Mouse (Mus musculus) monocyte, adult 5-6 weeks (primary cell): ENCODE measurements at regions not wholly inside any gene's neighbourhood (a gene's known extent, or its start where the extent isn't known, plus 50 kb on each side); places are given as distances from the start of the nearest gene placed in this dataset.

ENCODE experiments used
- ATAC-seq: fragments of 153-309, 156-312 bp; replicated peaks from 2 replicates; pipeline ENCODE4 v1.8.0; 2017; ENCODE audit warnings: mild to moderate bottlenecking; ENCODE audit not compliant: low TSS enrichment, insufficient number of reproducible peaks, severe bottlenecking, poor library complexity, low FRiP score

DNA sequence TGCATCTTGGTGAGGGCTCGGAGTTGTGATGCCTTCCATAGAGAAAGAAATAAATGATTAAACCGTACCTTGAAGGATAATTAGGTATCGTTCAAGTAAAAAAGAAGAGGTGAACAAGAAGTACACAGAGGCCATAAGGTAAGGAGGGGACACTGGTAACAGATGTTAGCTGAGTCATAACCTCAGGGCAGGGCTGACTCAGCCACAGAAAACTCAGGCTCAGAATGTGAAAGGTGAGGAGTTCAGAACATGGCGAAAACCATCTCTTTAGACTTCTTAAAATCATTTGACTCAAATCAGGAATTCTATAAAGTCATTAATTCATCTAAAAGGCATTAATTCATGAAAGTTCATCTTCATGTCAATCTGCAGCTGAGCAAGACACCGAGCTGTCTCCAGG, 62.1 kb upstream of the Ifngr1 start:
- ATAC-seq, result no peak

DNA sequence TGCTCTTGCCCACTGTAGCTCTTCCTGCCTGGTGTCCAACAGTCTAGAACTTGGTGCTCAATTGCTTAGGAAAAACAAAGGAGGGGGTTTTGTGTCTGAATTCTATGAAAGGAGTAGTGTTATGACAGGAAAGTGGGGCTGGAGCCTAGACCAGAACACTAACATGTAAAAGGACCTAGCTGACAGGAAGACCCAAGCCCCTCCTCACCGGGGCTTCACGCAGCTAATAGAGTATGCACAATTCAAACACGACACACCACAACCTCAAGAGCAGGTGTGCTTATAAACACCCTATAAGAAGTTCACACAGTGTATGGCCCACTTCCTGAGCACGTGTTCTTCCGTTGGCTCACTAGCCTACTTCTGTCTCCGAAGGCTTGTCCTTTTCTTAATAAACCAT, 61.7 kb upstream of the Ifngr1 start:
- ATAC-seq, result no peak; the same call in 1 of the 2 replicates

DNA sequence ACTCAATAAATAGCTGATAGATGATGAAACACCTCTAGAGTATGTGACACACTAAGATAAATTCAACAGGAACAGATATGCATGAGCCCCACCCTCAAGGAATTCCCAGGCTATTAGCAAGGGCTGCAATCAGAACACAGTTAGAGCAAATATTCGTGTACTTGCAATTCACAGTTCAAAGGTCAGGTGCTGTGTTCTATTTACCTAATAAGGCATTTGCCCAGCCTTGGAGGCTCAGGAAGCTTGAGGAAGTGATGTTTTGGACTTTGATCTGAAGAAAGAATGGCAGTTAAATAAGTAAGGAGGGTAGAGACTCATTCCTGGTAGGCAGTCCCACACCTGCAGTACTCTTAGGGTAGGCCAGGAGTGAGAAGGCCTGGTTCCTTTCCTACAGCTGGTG, 60.3 kb upstream of the Ifngr1 start:
- no peak for ATAC-seq

DNA sequence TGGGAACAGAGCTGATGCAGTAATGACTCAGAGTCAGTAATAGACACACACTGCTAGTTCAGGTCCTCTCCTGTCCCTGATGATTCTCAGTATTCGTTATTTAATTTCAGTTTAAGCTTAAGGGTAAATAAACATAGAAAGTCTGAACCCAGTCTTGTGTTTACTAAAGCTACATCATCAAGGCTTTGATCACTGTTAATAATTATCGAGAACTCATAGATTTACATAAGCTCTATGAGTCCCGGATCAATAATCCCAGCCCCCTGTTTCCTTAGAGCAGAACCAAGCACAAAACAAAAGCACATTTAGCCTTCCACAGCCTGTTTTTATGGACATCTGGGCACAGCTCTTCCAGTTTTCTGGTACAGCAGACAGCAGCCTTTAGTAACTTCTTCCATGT, 59.0 kb upstream of the Ifngr1 start:
- no peak for ATAC-seq

DNA sequence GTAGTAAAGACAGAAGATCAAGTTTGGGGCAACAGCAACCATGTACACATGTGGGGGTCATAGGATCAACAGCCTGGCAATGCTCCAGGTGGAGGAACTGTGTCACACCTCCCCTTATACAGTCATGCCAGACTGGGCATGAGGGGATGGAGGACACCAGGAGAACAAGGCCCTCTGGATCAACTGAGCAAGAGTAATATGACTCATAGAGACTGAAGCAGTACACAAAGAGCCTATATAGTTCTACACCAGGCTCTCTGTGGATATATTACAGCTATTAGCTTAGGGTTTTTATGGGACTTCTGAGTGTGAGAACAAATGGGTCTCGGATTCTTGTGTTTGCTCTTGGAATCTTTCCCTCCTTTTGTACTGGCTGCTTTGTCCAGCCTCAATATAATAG, 57.9 kb upstream of the Ifngr1 start:
- ATAC-seq, result no peak
